Mouse (Mus musculus) kidney, embryonic 15.5 days (tissue): Measurements from ENCODE around the gene Dcaf1. TPM values are rescaled to one million over a fixed set of nuclear protein-coding genes. Genes with fewer than 3 reads are reported as not detected.
A peak's percentile ranks its signal among the peaks of the same experiment; 100 is the strongest.

ENCODE experiments used
- ATAC-seq: fragments of 200-750 bp; cut with Nextera tagmentation; replicated peaks from 2 replicates; pipeline ENCODE4 v1.8.0; 2017; ENCODE audit warnings: moderate TSS enrichment; ENCODE audit not compliant: low FRiP score
- H3K27ac ChIP-seq: fragments of 300-500 bp; sonication (generic); 2 replicates; pipeline ENCODE4 v1.5.1; 2015; ENCODE audit warnings: mild to moderate bottlenecking, inconsistent platforms
- H3K27me3 ChIP-seq: fragments of 300-500 bp; sonication (generic); 2 replicates; pipeline ENCODE4 v1.6.1; 2015; ENCODE audit warnings: inconsistent platforms
- H3K36me3 ChIP-seq: fragments of 300-500 bp; sonication (generic); 2 replicates; pipeline ENCODE4 v1.6.1; 2015; ENCODE audit warnings: inconsistent platforms
- H3K4me1 ChIP-seq: fragments of 300-500 bp; sonication (generic); 2 replicates; pipeline ENCODE4 v1.6.1; 2015; ENCODE audit warnings: inconsistent platforms
- H3K4me2 ChIP-seq: fragments of 300-500 bp; sonication (generic); 2 replicates; pipeline ENCODE4 v1.6.1; 2015; ENCODE audit warnings: moderate library complexity, mild to moderate bottlenecking, inconsistent platforms
- H3K4me3 ChIP-seq: fragments of 300-500 bp; sonication (generic); replicated peaks from 2 replicates; pipeline ENCODE4 v1.5.1; 2015; ENCODE audit warnings: mild to moderate bottlenecking, inconsistent platforms
- H3K9ac ChIP-seq: fragments of 300-500 bp; sonication (generic); 2 replicates; pipeline ENCODE4 v1.6.1; 2015; ENCODE audit warnings: mild to moderate bottlenecking, inconsistent platforms
- H3K9me3 ChIP-seq: fragments of 300-500 bp; sonication (generic); replicated peaks from 2 replicates; pipeline ENCODE4 v1.6.1; 2016; ENCODE audit warnings: inconsistent platforms
- WGBS: fragments of 180-500 bp; shearing (Covaris S2); methylation state at CpG from one replicate; pipeline ENCODE4 v1.1.7; 2015; ENCODE audit warnings: mixed read lengths; 5-methylcytosine and 5-hydroxymethylcytosine counted together
- polyA plus RNA-seq: library from polyadenylated mRNA; unstranded; fragments of >200 nt; fragmentation: Nextera tagmentation; extraction: Ambion mirVana; gene quantifications from 2 replicates; pipeline ENCODE4 v1.2.1, GENCODE M21; 2015

Dcaf1 gene
- polyA plus RNA-seq, 1 experiment from 2014 or later: 26.8 TPM

GRCm38 (mm10) chr9:106882176-106882575 is 60.5 kb downstream of the Dcaf1 start:
- H3K9ac ChIP-seq: no peak overlapping the region
- ATAC-seq: no peak
- H3K36me3 ChIP-seq: peaks cover 66% of the 10 kb centered on the region
- 67% methylated on average over 4 of the region's 4 CpGs for WGBS
- H3K27me3 ChIP-seq: no peaks in the 10 kb centered on the region
- H3K4me3 ChIP-seq: no peak overlapping the region
- H3K27ac ChIP-seq: no peak overlapping the region
- no peaks in the 10 kb centered on the region for H3K9me3 ChIP-seq
- H3K4me1 ChIP-seq: peaks cover 40% of the 10 kb centered on the region
- H3K4me2 ChIP-seq: no peak overlapping the region

- WGBS: 76% methylated on average over 3 of the region's 3 CpGs
- Histone ChIP-seq H3K4me3 (peak overlapping the region; percentile 17; the same call in 1 of the 2 replicates), H3K4me1 (peaks cover 49% of the 10 kb centered on the region), H3K9ac (peak overlapping the region; percentile 26; the same call in 1 of the 2 replicates), H3K36me3 (peaks cover 64% of the 10 kb centered on the region), H3K4me2 (peak overlapping the region; percentile 98), H3K27ac (no peak overlapping the region), H3K9me3 (no peaks in the 10 kb centered on the region), H3K27me3 (no peaks in the 10 kb centered on the region)
- ATAC-seq: no peak
Measured at GRCm38 (mm10) chr9:106883085-106883484, 61.4 kb downstream of the Dcaf1 start.

- Histone ChIP-seq H3K9ac (peak overlapping the region; percentile 97), H3K27me3 (no peaks in the 10 kb centered on the region), H3K9me3 (no peaks in the 10 kb centered on the region), H3K4me2 (peak overlapping the region; percentile 98), H3K4me3 (peak overlapping the region; percentile 94), H3K27ac (no peak overlapping the region), H3K4me1 (peaks cover 61% of the 10 kb centered on the region), H3K36me3 (peaks cover 64% of the 10 kb centered on the region)
- no peak for ATAC-seq
- 18% methylated on average over 16 of the region's 16 CpGs for WGBS
Measured at GRCm38 (mm10) chr9:106884306-106884705, 62.6 kb downstream of the Dcaf1 start.

DNA sequence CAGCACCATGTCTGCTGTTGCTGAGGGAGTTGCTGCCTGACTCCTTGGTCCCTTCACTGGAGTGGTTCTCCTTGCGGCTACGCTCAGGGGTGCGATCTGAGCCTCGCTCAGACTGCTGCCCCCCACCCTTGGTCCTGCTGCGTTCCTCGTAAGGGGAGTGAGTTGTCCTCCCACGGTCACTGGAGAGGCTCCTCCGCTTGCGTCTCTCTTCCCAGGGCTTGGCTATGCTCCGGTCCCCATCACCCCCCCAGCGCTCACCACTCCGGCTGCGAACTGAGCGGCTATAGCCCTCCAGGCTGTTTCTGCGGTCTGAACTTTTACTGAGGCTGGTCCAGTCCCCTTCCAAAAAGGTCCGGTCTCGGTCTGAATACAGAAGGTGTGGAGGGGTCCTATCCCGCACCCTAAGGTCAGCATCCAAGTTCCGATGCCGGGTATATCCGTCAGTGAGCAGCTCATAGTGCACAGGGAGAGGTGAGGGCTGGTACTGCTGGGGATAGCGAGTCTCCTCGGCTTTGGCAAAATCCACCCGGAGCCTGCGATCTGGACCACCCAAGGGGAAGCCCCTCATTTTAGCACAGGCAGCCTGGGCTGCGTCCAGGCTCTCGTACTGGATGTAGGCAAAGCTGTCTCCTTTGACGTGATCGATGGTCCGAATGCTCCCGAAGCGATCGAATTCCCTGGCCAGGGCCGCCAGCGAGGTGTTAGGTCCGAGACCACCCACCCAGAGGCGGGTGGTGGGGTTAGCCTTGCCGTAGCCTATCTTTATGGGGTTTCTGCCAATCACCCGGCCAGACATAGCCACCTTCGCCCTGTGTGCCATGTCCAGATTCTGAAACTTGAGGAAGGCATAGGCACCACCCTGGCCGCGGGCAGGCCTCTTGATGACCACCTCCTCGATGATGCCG is 63.6 kb downstream of the Dcaf1 start:
- Histone ChIP-seq H3K27ac (no peak overlapping the region), H3K9me3 (no peaks in the 10 kb centered on the region), H3K36me3 (peaks cover 68% of the 10 kb centered on the region), H3K9ac (peak overlapping the region; percentile 97), H3K4me2 (peak overlapping the region; percentile 98), H3K4me1 (peaks cover 70% of the 10 kb centered on the region), H3K27me3 (no peaks in the 10 kb centered on the region), H3K4me3 (peak overlapping the region; percentile 94)
- 12% methylated on average over 44 of the region's 44 CpGs for WGBS
- ATAC-seq: no peak

DNA sequence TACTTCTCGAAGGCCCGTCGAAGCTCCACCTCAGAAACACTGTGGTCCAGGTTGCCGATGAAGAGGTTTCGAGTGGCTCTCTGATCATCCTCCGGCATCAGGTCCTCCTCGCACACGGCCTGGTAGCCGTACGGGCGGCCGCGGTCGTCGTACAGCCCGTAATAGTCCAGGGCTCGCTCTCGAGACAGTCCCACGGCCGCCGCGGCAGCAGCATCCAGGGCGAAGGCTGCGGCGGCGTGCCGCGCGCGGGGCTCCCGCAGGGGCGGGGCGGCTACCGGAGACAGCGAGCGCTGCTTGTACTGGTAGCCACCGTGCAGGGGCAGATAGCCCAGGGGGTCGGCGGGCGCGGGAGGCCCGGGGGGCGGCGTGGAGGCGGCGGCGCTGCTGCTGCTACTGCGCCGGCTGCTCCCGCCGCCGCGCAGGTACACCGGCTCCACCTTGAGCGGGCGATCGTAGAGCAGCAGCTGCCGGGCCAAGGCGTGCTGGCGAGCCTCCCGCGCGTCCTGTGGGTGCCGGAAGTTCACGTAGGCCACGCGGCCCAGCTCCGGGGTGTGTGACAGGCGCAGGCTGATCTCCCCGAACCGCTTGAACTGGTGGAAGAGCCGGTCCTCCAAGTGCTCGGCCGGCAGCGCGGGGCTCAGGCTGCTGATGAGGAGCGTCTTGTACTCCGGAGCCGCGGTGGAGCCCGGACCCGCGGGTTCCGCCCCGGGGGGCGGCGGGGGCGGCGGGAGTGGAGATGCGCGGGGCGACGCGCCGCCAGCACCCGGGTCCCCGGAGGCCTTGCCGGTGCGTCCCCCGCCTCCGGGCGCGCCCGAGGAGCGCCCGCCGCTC is 64.4 kb downstream of the Dcaf1 start:
- Histone ChIP-seq H3K27ac (peak overlapping the region; percentile 82), H3K36me3 (peaks cover 70% of the 10 kb centered on the region), H3K9me3 (no peaks in the 10 kb centered on the region), H3K4me1 (peaks cover 78% of the 10 kb centered on the region), H3K9ac (peak overlapping the region; percentile 97), H3K4me3 (peak overlapping the region; percentile 94), H3K4me2 (peak overlapping the region; percentile 98), H3K27me3 (no peaks in the 10 kb centered on the region)
- WGBS: under 1% methylated on average over 85 of the region's 107 CpGs
- ATAC-seq: no peak

GRCm38 (mm10) chr9:106886828-106887702 is 65.4 kb downstream of the Dcaf1 start, which contains the start of gene Rbm15b:
Gene Rbm15b (minus strand): TSS chr9:106887428.
- 2% methylated on average over 69 of the region's 101 CpGs for WGBS
- peak within 1 kb of the TSS; percentile 82 for H3K27ac ChIP-seq
- H3K36me3 ChIP-seq: peaks cover 60% of the 10 kb centered on the region
- no peaks in the 10 kb centered on the region for H3K9me3 ChIP-seq
- H3K9ac ChIP-seq: peak within 1 kb of the TSS; percentile 97
- peak within 1 kb of the TSS; percentile 98 for H3K4me2 ChIP-seq
- peak within 1 kb of the TSS; percentile 94 for H3K4me3 ChIP-seq
- H3K4me1 ChIP-seq: peaks cover 75% of the 10 kb centered on the region
- ATAC-seq: peak; percentile 75
- no peaks in the 10 kb centered on the region for H3K27me3 ChIP-seq

DNA sequence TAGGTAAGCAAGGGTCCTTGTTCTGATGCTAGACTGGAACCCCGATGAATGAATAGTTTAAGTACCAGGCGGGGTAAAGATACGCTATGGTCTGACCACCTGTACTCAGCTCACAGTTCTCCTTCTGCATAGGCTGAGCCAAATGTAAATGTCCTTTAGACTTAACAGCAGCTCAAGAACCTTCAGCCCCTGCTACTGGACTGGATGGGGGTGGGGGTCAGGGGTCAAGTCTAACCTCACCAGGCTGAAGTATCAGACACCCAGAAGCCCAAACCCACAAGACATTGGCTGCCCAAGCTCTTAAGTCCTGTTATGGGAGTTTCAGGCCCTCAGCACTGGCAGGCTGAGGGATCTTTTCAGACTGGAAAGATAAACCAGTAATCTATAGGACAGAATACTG is 66.7 kb downstream of the Dcaf1 start:
- Histone ChIP-seq H3K4me2 (no peak overlapping the region), H3K27ac (no peak overlapping the region), H3K9me3 (no peaks in the 10 kb centered on the region), H3K4me1 (peaks cover 68% of the 10 kb centered on the region), H3K36me3 (peaks cover 48% of the 10 kb centered on the region), H3K27me3 (no peaks in the 10 kb centered on the region), H3K9ac (no peak overlapping the region), H3K4me3 (no peak overlapping the region)
- 97% methylated on average over 3 of the region's 3 CpGs for WGBS
- no peak for ATAC-seq

DNA sequence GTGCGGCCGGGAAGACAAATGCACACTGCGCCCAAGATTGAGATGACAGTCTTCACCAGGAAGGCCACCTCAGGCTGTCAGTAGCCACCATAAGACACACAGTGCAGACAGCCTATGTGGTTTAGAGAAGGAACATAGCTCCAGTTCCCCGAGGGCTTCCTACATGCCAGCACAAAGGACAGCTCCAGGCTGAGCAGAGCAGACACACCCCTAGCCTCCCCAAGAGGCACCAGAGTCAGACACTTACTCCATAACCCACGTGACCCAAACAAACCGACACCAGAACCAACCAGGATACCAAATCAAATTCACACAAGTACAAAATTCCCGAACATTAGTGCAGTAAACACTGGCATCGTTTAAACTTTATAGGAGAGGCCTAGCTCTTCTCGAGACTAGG is 67.6 kb downstream of the Dcaf1 start:
- Histone ChIP-seq H3K4me2 (no peak overlapping the region), H3K27me3 (no peaks in the 10 kb centered on the region), H3K9me3 (no peaks in the 10 kb centered on the region), H3K4me1 (peaks cover 64% of the 10 kb centered on the region), H3K27ac (no peak overlapping the region), H3K9ac (no peak overlapping the region), H3K4me3 (no peak overlapping the region), H3K36me3 (peaks cover 40% of the 10 kb centered on the region)
- 84% methylated on average over 9 of the region's 9 CpGs for WGBS
- no peak for ATAC-seq

GRCm38 (mm10) chr9:106890496-106891240 is 69.0 kb downstream of the Dcaf1 start:
- ATAC-seq: no peak
- Histone ChIP-seq H3K4me2 (peak overlapping the region; percentile 78), H3K27me3 (no peaks in the 10 kb centered on the region), H3K4me3 (peak overlapping the region; percentile 96), H3K27ac (no peak overlapping the region), H3K9me3 (no peaks in the 10 kb centered on the region), H3K9ac (peak overlapping the region; percentile 95), H3K36me3 (peaks cover 34% of the 10 kb centered on the region), H3K4me1 (peaks cover 51% of the 10 kb centered on the region)
- WGBS: 62% methylated on average over 8 of the region's 8 CpGs

DNA sequence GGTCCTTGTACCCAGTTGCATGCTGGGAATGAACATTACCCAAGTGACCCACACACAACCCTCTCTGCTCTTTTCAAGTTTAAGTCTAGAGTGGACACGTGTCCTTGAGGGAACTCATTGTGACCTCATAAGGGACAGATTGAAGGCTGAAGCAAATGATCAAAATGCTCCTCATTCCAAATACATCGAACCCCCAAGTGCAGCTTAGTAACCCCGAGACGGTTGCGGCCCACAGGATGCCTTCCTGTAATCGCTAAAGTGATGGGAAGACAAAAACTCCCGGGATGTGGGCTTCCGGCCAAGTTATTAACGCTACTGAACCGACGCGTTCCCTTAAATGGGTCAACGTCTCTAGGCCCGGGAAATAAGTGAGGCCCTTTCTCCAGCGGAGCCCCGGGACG is 69.7 kb downstream of the Dcaf1 start:
- Histone ChIP-seq H3K4me3 (peak overlapping the region; percentile 96), H3K4me2 (peak overlapping the region; percentile 78), H3K27me3 (no peaks in the 10 kb centered on the region), H3K9ac (peak overlapping the region; percentile 95), H3K27ac (peak overlapping the region; percentile 98), H3K4me1 (peaks cover 46% of the 10 kb centered on the region), H3K9me3 (no peaks in the 10 kb centered on the region), H3K36me3 (peaks cover 34% of the 10 kb centered on the region)
- no peak for ATAC-seq
- under 1% methylated on average over 17 of the region's 17 CpGs for WGBS
